9 mouse cellular contexts compared by ENCODE assay signal in genomic region chr10:118370443-118370842, GRCm38 (mm10). TPM values are rescaled to one million over a fixed set of nuclear protein-coding genes. Genes with fewer than 3 reads are reported as not detected.
A peak's percentile ranks its signal among the peaks of the same experiment; 100 is the strongest.
DNase-seq lines count a peak whose midpoint lies in the region; ATAC-seq and TF ChIP-seq lines count a peak whose summit lies in the region.
"Had no signal": no experiment of that assay in that cellular context is flagged by ENCODE, and none has a peak within 500 bp of the region (broad histone marks: within the 10 kb centered on the region; RNA-seq: fewer than 3 reads in every experiment).

No protein-coding gene starts in this region.

- H3K4me1 ChIP-seq in forebrain, embryonic 13.5 days, result no peaks in the 10 kb centered on the region
- H3K4me1 ChIP-seq in heart, postnatal 0 days (ENCODE audit: control insufficient read depth, insufficient read depth), result no peaks in the 10 kb centered on the region
- H3K4me1 ChIP-seq in liver, embryonic 14.5 days (replicated peaks; ENCODE audit: control insufficient read depth in 2 of 2, insufficient read depth in 2 of 2, low read length in 1 of 2), result no peaks in the 10 kb centered on the region
- H3K4me1 ChIP-seq in neural tube, embryonic 12.5 days, result no peaks in the 10 kb centered on the region
- H3K4me1 ChIP-seq: liver, embryonic 15.5 days had no signal

- no peaks in the 10 kb centered on the region for H3K9me3 ChIP-seq in forebrain, embryonic 13.5 days (replicated peaks)
- H3K9me3 ChIP-seq in heart, postnatal 0 days (replicated peaks; ENCODE audit: control insufficient read depth, low read length), result no peaks in the 10 kb centered on the region
- H3K9me3 ChIP-seq in liver, embryonic 14.5 days (ENCODE audit: control insufficient read depth, low read length), result no peaks in the 10 kb centered on the region
- H3K9me3 ChIP-seq in neural tube, embryonic 12.5 days, result 0 out of 2 replicates have a peak, but pooled peaks cover 3% of the 10 kb centered on the region
- H3K9me3 ChIP-seq: liver, embryonic 15.5 days had no signal

- H3K36me3 ChIP-seq in forebrain, embryonic 13.5 days (ENCODE audit: poor library complexity, severe bottlenecking), result no peaks in the 10 kb centered on the region
- no peaks in the 10 kb centered on the region for H3K36me3 ChIP-seq in heart, postnatal 0 days (replicated peaks; ENCODE audit: control insufficient read depth, insufficient read depth, low read length)
- H3K36me3 ChIP-seq in liver, embryonic 14.5 days (replicated peaks; ENCODE audit: control insufficient read depth, insufficient read depth, low read depth), result no peaks in the 10 kb centered on the region
- H3K36me3 ChIP-seq in neural tube, embryonic 12.5 days, result no peaks in the 10 kb centered on the region
- H3K36me3 ChIP-seq: liver, embryonic 15.5 days had no signal

- peak; percentile 71 to 79 for DNase-seq in CD8-positive naive resting alpha-beta T cell, adult 2 months (ENCODE audit: low read depth in 2 of 2, low spot score in 2 of 2)
- DNase-seq in c-Kit-positive CD71-negative TER-119-negative erythroid progenitor cells, embryonic 14.5 days (ENCODE audit: low read depth), result peak; percentile 71
- peak; percentile 81 for DNase-seq in heart, postnatal 0 days (ENCODE audit: low spot score)
- peak; percentile 68 to 85 for DNase-seq in kidney, postnatal 36 days
- DNase-seq in liver, embryonic 14.5 days (ENCODE audit: low read depth in 3 of 3, low spot score in 3 of 3), result peak; percentile 38 to 42 (median 42)
- DNase-seq in telencephalon, adult 2 months (ENCODE audit: low read depth, low spot score), result peak; percentile 74

- peak overlapping the region; percentile 41; the same call in 1 of the 2 replicates for H3K9ac ChIP-seq in forebrain, embryonic 13.5 days
- H3K9ac ChIP-seq in heart, postnatal 0 days (replicated peaks; ENCODE audit: low read depth, low read length), result no peak overlapping the region
- no peak overlapping the region for H3K9ac ChIP-seq in liver, embryonic 14.5 days (replicated peaks)
- H3K9ac ChIP-seq in neural tube, embryonic 12.5 days, result no peak overlapping the region
- H3K9ac ChIP-seq: liver, embryonic 15.5 days had no signal

- no peak for TF ChIP-seq EP300 in heart, postnatal 0 days (IDR thresholded peaks at IDR 0.05; ENCODE audit: low read depth)
- TF ChIP-seq EP300 in liver, embryonic 14.5 days (IDR thresholded peaks at IDR 0.05; ENCODE audit: low read depth), result no peak

- H3K27ac ChIP-seq in forebrain, embryonic 13.5 days, result no peak overlapping the region
- no peak overlapping the region for H3K27ac ChIP-seq in heart, postnatal 0 days (ENCODE audit: low read depth)
- H3K27ac ChIP-seq in liver, embryonic 14.5 days, result no peak overlapping the region
- H3K27ac ChIP-seq in neural tube, embryonic 12.5 days, result no peak overlapping the region
- H3K27ac ChIP-seq: liver, embryonic 15.5 days had no signal

- ATAC-seq in forebrain, embryonic 13.5 days, result peak; percentile 97
- ATAC-seq in heart, postnatal 0 days (ENCODE audit: insufficient read depth, low read depth), result peak; percentile 73
- no peak; the same call in 1 of the 2 replicates for ATAC-seq in liver, embryonic 14.5 days (ENCODE audit: insufficient read depth)
- peak; percentile 88 for ATAC-seq in neural tube, embryonic 12.5 days (ENCODE audit: low FRiP score, low read depth)

- 11% methylated on average over 10 of the region's 10 CpGs for WGBS in forebrain, embryonic 13.5 days
- 5% methylated on average over 10 of the region's 10 CpGs for WGBS in heart, postnatal 0 days
- WGBS in liver, embryonic 14.5 days (ENCODE audit: insufficient replicate concordance), result 5% methylated on average over 10 of the region's 10 CpGs
- 9% methylated on average over 10 of the region's 10 CpGs for WGBS in neural tube, embryonic 12.5 days

- H3K4me3 ChIP-seq in forebrain, embryonic 13.5 days, result no peak overlapping the region
- no peak overlapping the region for H3K4me3 ChIP-seq in heart, postnatal 0 days (ENCODE audit: low read depth, low read length)
- no peak overlapping the region for H3K4me3 ChIP-seq in liver, embryonic 14.5 days (ENCODE audit: insufficient read depth in 1 of 2, low read depth in 2 of 2, low read length in 2 of 2)
- H3K4me3 ChIP-seq in neural tube, embryonic 12.5 days, result no peak overlapping the region
- H3K4me3 ChIP-seq: liver, embryonic 15.5 days had no signal

- peak overlapping the region; percentile 41 for H3K4me2 ChIP-seq in forebrain, embryonic 13.5 days
- peak overlapping the region; percentile 24; the same call in 1 of the 2 replicates for H3K4me2 ChIP-seq in heart, postnatal 0 days (ENCODE audit: low read depth, low read length)
- no peak overlapping the region for H3K4me2 ChIP-seq in liver, embryonic 14.5 days (ENCODE audit: low read depth)
- H3K4me2 ChIP-seq in neural tube, embryonic 12.5 days (replicated peaks), result peak overlapping the region; percentile 48
- H3K4me2 ChIP-seq: liver, embryonic 15.5 days had no signal

- TF ChIP-seq CTCF in heart, postnatal 0 days (IDR thresholded peaks at IDR 0.05; ENCODE audit: low read depth), result peak; percentile 99
- TF ChIP-seq CTCF in liver, embryonic 14.5 days (IDR thresholded peaks at IDR 0.05; ENCODE audit: low read depth), result peak; percentile 93

- H3K27me3 ChIP-seq in forebrain, embryonic 13.5 days, result no peaks in the 10 kb centered on the region
- no peaks in the 10 kb centered on the region for H3K27me3 ChIP-seq in heart, postnatal 0 days (ENCODE audit: control insufficient read depth, insufficient read depth, low read length)
- H3K27me3 ChIP-seq in liver, embryonic 14.5 days (ENCODE audit: control insufficient read depth, insufficient read depth, low read length), result no peaks in the 10 kb centered on the region
- H3K27me3 ChIP-seq in neural tube, embryonic 12.5 days (replicated peaks), result no peaks in the 10 kb centered on the region
- H3K27me3 ChIP-seq: liver, embryonic 15.5 days had no signal

RNA-seq across cellular contexts. Expression of gene Gm9049, which starts 16.5 kb away (rescaled TPM):
- polyA plus RNA-seq in forebrain, embryonic 13.5 days (2015; fragmentation: Nextera tagmentation; extraction: Ambion mirVana), result not detected in 2 replicates
- total RNA-seq in heart, postnatal 0 days (2014; rRNA removed; ENCODE audit: low replicate concordance), result 0.08 TPM in 1 of 2 replicates, not detected in the other
- polyA plus RNA-seq in heart, postnatal 0 days (2015; fragmentation: Nextera tagmentation; extraction: Ambion mirVana), result 0.05 TPM in 2 replicates
- 0.01 TPM in 1 of 2 replicates, not detected in the other for polyA plus RNA-seq in liver, embryonic 14.5 days (2012; rRNA removed)
- 0.05 TPM in 1 of 2 replicates, not detected in the other for polyA plus RNA-seq in liver, embryonic 14.5 days (2014; fragmentation: Nextera tagmentation; extraction: Ambion mirVana)
- not detected in 2 replicates for polyA plus RNA-seq in neural tube, embryonic 12.5 days (2016; fragmentation: Nextera tagmentation; extraction: Ambion mirVana)
- polyA plus RNA-seq: liver, embryonic 15.5 days had no signal

RNA-seq across cellular contexts. Expression of gene Gm9048, which starts 22.0 kb away (rescaled TPM):
- polyA plus RNA-seq in forebrain, embryonic 13.5 days (2015; fragmentation: Nextera tagmentation; extraction: Ambion mirVana), result not detected in 2 replicates
- total RNA-seq in heart, postnatal 0 days (2014; rRNA removed; ENCODE audit: low replicate concordance), result not detected in 2 replicates
- not detected in 2 replicates for polyA plus RNA-seq in heart, postnatal 0 days (2015; fragmentation: Nextera tagmentation; extraction: Ambion mirVana)
- polyA plus RNA-seq in liver, embryonic 14.5 days (2012; rRNA removed), result not detected in 2 replicates
- 0.18 TPM in 1 of 2 replicates, not detected in the other for polyA plus RNA-seq in liver, embryonic 14.5 days (2014; fragmentation: Nextera tagmentation; extraction: Ambion mirVana)
- polyA plus RNA-seq in neural tube, embryonic 12.5 days (2016; fragmentation: Nextera tagmentation; extraction: Ambion mirVana), result not detected in 2 replicates
- polyA plus RNA-seq: liver, embryonic 15.5 days had no signal

RNA-seq across cellular contexts. Expression of gene Gm9046, which starts 27.4 kb away (rescaled TPM):
- polyA plus RNA-seq in forebrain, embryonic 13.5 days (2015; fragmentation: Nextera tagmentation; extraction: Ambion mirVana), result not detected in 2 replicates
- total RNA-seq in heart, postnatal 0 days (2014; rRNA removed; ENCODE audit: low replicate concordance), result not detected in 2 replicates
- not detected in 2 replicates for polyA plus RNA-seq in heart, postnatal 0 days (2015; fragmentation: Nextera tagmentation; extraction: Ambion mirVana)
- polyA plus RNA-seq in liver, embryonic 14.5 days (2012; rRNA removed), result not detected in 2 replicates
- polyA plus RNA-seq in liver, embryonic 14.5 days (2014; fragmentation: Nextera tagmentation; extraction: Ambion mirVana), result not detected in 2 replicates
- not detected in 2 replicates for polyA plus RNA-seq in neural tube, embryonic 12.5 days (2016; fragmentation: Nextera tagmentation; extraction: Ambion mirVana)
- polyA plus RNA-seq: liver, embryonic 15.5 days had no signal

RNA-seq across cellular contexts. Expression of gene Gm9045, which starts 32.8 kb away (rescaled TPM):
- polyA plus RNA-seq in forebrain, embryonic 13.5 days (2015; fragmentation: Nextera tagmentation; extraction: Ambion mirVana), result not detected in 2 replicates
- 0.08 TPM in 1 of 2 replicates, not detected in the other for total RNA-seq in heart, postnatal 0 days (2014; rRNA removed; ENCODE audit: low replicate concordance)
- 0.05 TPM in 2 replicates for polyA plus RNA-seq in heart, postnatal 0 days (2015; fragmentation: Nextera tagmentation; extraction: Ambion mirVana)
- polyA plus RNA-seq in liver, embryonic 14.5 days (2012; rRNA removed), result 0.01 TPM in 1 of 2 replicates, not detected in the other
- polyA plus RNA-seq in liver, embryonic 14.5 days (2014; fragmentation: Nextera tagmentation; extraction: Ambion mirVana), result 0.05 TPM in 1 of 2 replicates, not detected in the other
- not detected in 2 replicates for polyA plus RNA-seq in neural tube, embryonic 12.5 days (2016; fragmentation: Nextera tagmentation; extraction: Ambion mirVana)
- polyA plus RNA-seq: liver, embryonic 15.5 days had no signal

RNA-seq across cellular contexts. Expression of gene Gm9044, which starts 38.2 kb away (rescaled TPM):
- 0.08 TPM in 1 of 2 replicates, not detected in the other for polyA plus RNA-seq in forebrain, embryonic 13.5 days (2015; fragmentation: Nextera tagmentation; extraction: Ambion mirVana)
- total RNA-seq in heart, postnatal 0 days (2014; rRNA removed; ENCODE audit: low replicate concordance), result not detected in 2 replicates
- not detected in 2 replicates for polyA plus RNA-seq in heart, postnatal 0 days (2015; fragmentation: Nextera tagmentation; extraction: Ambion mirVana)
- polyA plus RNA-seq in liver, embryonic 14.5 days (2012; rRNA removed), result not detected in 2 replicates
- not detected in 2 replicates for polyA plus RNA-seq in liver, embryonic 14.5 days (2014; fragmentation: Nextera tagmentation; extraction: Ambion mirVana)
- not detected in 2 replicates for polyA plus RNA-seq in neural tube, embryonic 12.5 days (2016; fragmentation: Nextera tagmentation; extraction: Ambion mirVana)
- polyA plus RNA-seq: liver, embryonic 15.5 days had no signal
